Mouse (Mus musculus) lung, embryonic 14.5 days (tissue): ENCODE data around the gene Sfta2. TPM values are rescaled to one million over a fixed set of nuclear protein-coding genes. Genes with fewer than 3 reads are reported as not detected.

Source experiments
- ATAC-seq: fragments of 200-750 bp; cut with Nextera tagmentation; 2 replicates; pipeline ENCODE4 v1.8.0; 2017; ENCODE audit warnings: mild to moderate bottlenecking, moderate TSS enrichment, moderate library complexity; ENCODE audit not compliant: insufficient read depth
- DNase-seq: peaks from one replicate; pipeline ENCODE4 v3.0.0-alpha.2; 2015
- H3K27ac ChIP-seq: fragments of 300-500 bp; sonication (generic); 2 replicates; pipeline ENCODE4 v1.5.1; 2014; ENCODE audit warnings: low read depth, mild to moderate bottlenecking, moderate library complexity
- H3K27me3 ChIP-seq: fragments of 300-500 bp; sonication (generic); 2 replicates; pipeline ENCODE4 v1.6.1; 2014; ENCODE audit warnings: low read length, control low read depth; ENCODE audit not compliant: insufficient read depth
- H3K36me3 ChIP-seq: fragments of 300-500 bp; sonication (generic); 2 replicates; pipeline ENCODE4 v1.6.1; 2014; ENCODE audit warnings: control low read depth; ENCODE audit not compliant: insufficient read depth
- H3K4me1 ChIP-seq: fragments of 300-500 bp; sonication (generic); 2 replicates; pipeline ENCODE4 v1.6.1; 2014; ENCODE audit warnings: antibody characterized with exemption, control low read depth; ENCODE audit not compliant: insufficient read depth
- H3K4me2 ChIP-seq: fragments of 300-500 bp; sonication (generic); 2 replicates; pipeline ENCODE4 v1.6.1; 2014; ENCODE audit warnings: mild to moderate bottlenecking
- H3K4me3 ChIP-seq: fragments of 300-500 bp; sonication (generic); 2 replicates; pipeline ENCODE4 v1.5.1; 2014; ENCODE audit warnings: low read depth, low read length
- H3K9ac ChIP-seq: fragments of 300-500 bp; sonication (generic); 2 replicates; pipeline ENCODE4 v1.6.1; 2014
- H3K9me3 ChIP-seq: fragments of 300-500 bp; sonication (generic); 2 replicates; pipeline ENCODE4 v1.6.1; 2016; ENCODE audit warnings: low read depth, low read length, control low read depth
- CTCF ChIP-seq: IDR thresholded peaks from 2 replicates; pipeline ENCODE4 v1.5.1; 2016; ENCODE audit warnings: antibody characterized with exemption, low read depth
- WGBS: fragments of 180-500 bp; shearing (Covaris S2); extraction: QIAGEN DNeasy Blood & Tissue Kit; methylation state at CpG from one replicate; pipeline ENCODE4 v1.1.7; 2014; 5-methylcytosine and 5-hydroxymethylcytosine counted together
- polyA plus RNA-seq: library from polyadenylated mRNA; unstranded; fragments of >200 nt; fragmentation: Nextera tagmentation; extraction: Ambion mirVana; gene quantifications from 2 replicates; pipeline ENCODE4 v1.2.1, GENCODE M21; 2014

The Sfta2 gene
- polyA plus RNA-seq, 1 experiment from 2014 or later, result 61.3 TPM

GRCm38 (mm10) chr17:35692368-35692767 is 91.0 kb downstream of the Sfta2 start:
- no peak overlapping the region for H3K4me3 ChIP-seq
- H3K4me1 ChIP-seq, result 0 out of 2 replicates have a peak, but pooled peaks cover 4% of the 10 kb centered on the region
- no peak for ATAC-seq
- peaks cover 70% of the 10 kb centered on the region for H3K36me3 ChIP-seq
- 75% methylated on average over 4 of the region's 4 CpGs for WGBS
- no peak overlapping the region for H3K4me2 ChIP-seq
- no peak overlapping the region for H3K9ac ChIP-seq
- H3K9me3 ChIP-seq, result peaks cover 4% of the 10 kb centered on the region; the same call in 1 of the 2 replicates
- no peak overlapping the region for H3K27ac ChIP-seq
- DNase-seq, result no peak
- no peak for TF ChIP-seq CTCF
- H3K27me3 ChIP-seq, result no peaks in the 10 kb centered on the region

- no peak overlapping the region for H3K4me2 ChIP-seq
- H3K36me3 ChIP-seq, result peaks cover 55% of the 10 kb centered on the region
- DNase-seq (no peak), ATAC-seq (no peak)
- H3K4me1 ChIP-seq, result peaks cover 15% of the 10 kb centered on the region; the same call in 1 of the 2 replicates
- H3K4me3 ChIP-seq, result no peak overlapping the region
- H3K27ac ChIP-seq, result no peak overlapping the region
- 84% methylated on average over 5 of the region's 5 CpGs for WGBS
- no peaks in the 10 kb centered on the region for H3K27me3 ChIP-seq
- H3K9ac ChIP-seq, result no peak overlapping the region
- peaks cover 4% of the 10 kb centered on the region; the same call in 1 of the 2 replicates for H3K9me3 ChIP-seq
- no peak for TF ChIP-seq CTCF
Measured at GRCm38 (mm10) chr17:35693906-35694305, 92.6 kb downstream of the Sfta2 start.

GRCm38 (mm10) chr17:35695289-35695688 is 93.9 kb downstream of the Sfta2 start:
- Histone ChIP-seq H3K27ac (no peak overlapping the region), H3K36me3 (peaks cover 43% of the 10 kb centered on the region), H3K27me3 (no peaks in the 10 kb centered on the region; the same call in 1 of the 2 replicates), H3K9ac (no peak overlapping the region), H3K9me3 (peaks cover 4% of the 10 kb centered on the region; the same call in 1 of the 2 replicates), H3K4me3 (no peak overlapping the region), H3K4me2 (no peak overlapping the region), H3K4me1 (peaks cover 19% of the 10 kb centered on the region; the same call in 1 of the 2 replicates)
- WGBS, result 97% methylated on average over 2 of the region's 2 CpGs
- DNase-seq, result peak; percentile 75
- no peak for ATAC-seq
- peak; percentile 61 for TF ChIP-seq CTCF

- peak overlapping the region; percentile 6; the same call in 1 of the 2 replicates for H3K4me3 ChIP-seq
Measured at GRCm38 (mm10) chr17:35696691-35697090, 95.3 kb downstream of the Sfta2 start.

GRCm38 (mm10) chr17:35697429-35697758 is 96.0 kb downstream of the Sfta2 start:
- peak overlapping the region; percentile 54 for H3K9ac ChIP-seq
- DNase-seq (no peak), ATAC-seq (no peak)
- H3K27me3 ChIP-seq, result no peaks in the 10 kb centered on the region; the same call in 1 of the 2 replicates
- H3K36me3 ChIP-seq, result peaks cover 22% of the 10 kb centered on the region
- whole genome bisulfite sequencing, result 9% methylated on average over 1 of the region's 1 CpGs
- TF ChIP-seq CTCF, result no peak
- peaks cover 4% of the 10 kb centered on the region; the same call in 1 of the 2 replicates for H3K9me3 ChIP-seq
- peak overlapping the region; percentile 34 for H3K4me3 ChIP-seq
- H3K4me1 ChIP-seq, result peaks cover 27% of the 10 kb centered on the region
- peak overlapping the region; percentile 72 for H3K4me2 ChIP-seq
- H3K27ac ChIP-seq, result peak overlapping the region; percentile 88

More at GRCm38 (mm10) chr17:35696691-35697090, 95.3 kb downstream of the Sfta2 start:
- Histone ChIP-seq H3K36me3 (peaks cover 29% of the 10 kb centered on the region), H3K27ac (peak overlapping the region; percentile 36; the same call in 1 of the 2 replicates), H3K27me3 (no peaks in the 10 kb centered on the region; the same call in 1 of the 2 replicates), H3K4me2 (peak overlapping the region; percentile 72), H3K9ac (peak overlapping the region; percentile 54), H3K4me1 (peaks cover 20% of the 10 kb centered on the region; the same call in 1 of the 2 replicates), H3K9me3 (peaks cover 4% of the 10 kb centered on the region; the same call in 1 of the 2 replicates)
- TF ChIP-seq CTCF, result no peak
- WGBS, result 23% methylated on average over 6 of the region's 6 CpGs
- ATAC-seq (no peak), DNase-seq (peak; percentile 9)

- ATAC-seq (peak; percentile 37), DNase-seq (peak; percentile 39)
- H3K9ac ChIP-seq, result peak overlapping the region; percentile 54
- peak overlapping the region; percentile 72 for H3K4me2 ChIP-seq
- peaks cover 17% of the 10 kb centered on the region for H3K36me3 ChIP-seq
- H3K27ac ChIP-seq, result peak overlapping the region; percentile 88
- H3K4me3 ChIP-seq, result peak overlapping the region; percentile 34
- no peak for TF ChIP-seq CTCF
- H3K9me3 ChIP-seq, result peaks cover 4% of the 10 kb centered on the region; the same call in 1 of the 2 replicates
- no peaks in the 10 kb centered on the region; the same call in 1 of the 2 replicates for H3K27me3 ChIP-seq
- 9% methylated on average over 16 of the region's 16 CpGs for WGBS
- peaks cover 31% of the 10 kb centered on the region for H3K4me1 ChIP-seq
Measured at GRCm38 (mm10) chr17:35697759-35698500, 96.6 kb downstream of the Sfta2 start.

GRCm38 (mm10) chr17:35698501-35698883 is 97.1 kb downstream of the Sfta2 start:
- DNase-seq (peak; percentile 31), ATAC-seq (no peak)
- Histone ChIP-seq H3K36me3 (peaks cover 12% of the 10 kb centered on the region; the same call in 1 of the 2 replicates), H3K4me2 (peak overlapping the region; percentile 72), H3K27ac (peak overlapping the region; percentile 88), H3K4me1 (peaks cover 31% of the 10 kb centered on the region), H3K4me3 (peak overlapping the region; percentile 34), H3K9me3 (peaks cover 4% of the 10 kb centered on the region; the same call in 1 of the 2 replicates), H3K27me3 (no peaks in the 10 kb centered on the region; the same call in 1 of the 2 replicates), H3K9ac (peak overlapping the region; percentile 54; the same call in 1 of the 2 replicates)
- 31% methylated on average over 5 of the region's 5 CpGs for WGBS
- no peak for TF ChIP-seq CTCF
